Mouse (Mus musculus): ENCODE results near the gene Rfesd. TPM values are rescaled to one million over a fixed set of nuclear protein-coding genes. Genes with fewer than 3 reads are reported as not detected.
A peak's percentile ranks its signal among the peaks of the same experiment; 100 is the strongest.

Gene Rfesd
- polyA plus RNA-seq (2015; fragmentation: Nextera tagmentation; extraction: Ambion mirVana) = 14.7 and 18.1 TPM in 2 replicates

- peak within 1 kb of the TSS; percentile 69 for H3K4me2 ChIP-seq (ENCODE audit: low read depth, low read length)
- peak within 1 kb of the TSS; percentile 78 for H3K4me3 ChIP-seq (ENCODE audit: low read length)
- peak within 1 kb of the TSS; percentile 96 for H3K9ac ChIP-seq (ENCODE audit: low read depth, low read length)
- WGBS = 1% methylated on average over 50 of the region's 50 CpGs
- no peaks in the 10 kb centered on the region for H3K9me3 ChIP-seq (ENCODE audit: control insufficient read depth, low read length)
- peak; percentile 100 for ATAC-seq
- H3K4me1 ChIP-seq (ENCODE audit: control insufficient read depth, insufficient read depth, low read length) = no peaks in the 10 kb centered on the region
- peak within 1 kb of the TSS; percentile 94 for H3K27ac ChIP-seq (ENCODE audit: low read length)
- H3K36me3 ChIP-seq (ENCODE audit: control insufficient read depth, insufficient read depth, low read length) = no peaks in the 10 kb centered on the region
- no peaks in the 10 kb centered on the region for H3K27me3 ChIP-seq (replicated peaks; ENCODE audit: control insufficient read depth, insufficient read depth, low read length)
Measured at GRCm38 (mm10) chr13:76017974-76018843, at the start of gene Rfesd. Gene Rfesd (minus strand): TSS chr13:76018719.

DNA sequence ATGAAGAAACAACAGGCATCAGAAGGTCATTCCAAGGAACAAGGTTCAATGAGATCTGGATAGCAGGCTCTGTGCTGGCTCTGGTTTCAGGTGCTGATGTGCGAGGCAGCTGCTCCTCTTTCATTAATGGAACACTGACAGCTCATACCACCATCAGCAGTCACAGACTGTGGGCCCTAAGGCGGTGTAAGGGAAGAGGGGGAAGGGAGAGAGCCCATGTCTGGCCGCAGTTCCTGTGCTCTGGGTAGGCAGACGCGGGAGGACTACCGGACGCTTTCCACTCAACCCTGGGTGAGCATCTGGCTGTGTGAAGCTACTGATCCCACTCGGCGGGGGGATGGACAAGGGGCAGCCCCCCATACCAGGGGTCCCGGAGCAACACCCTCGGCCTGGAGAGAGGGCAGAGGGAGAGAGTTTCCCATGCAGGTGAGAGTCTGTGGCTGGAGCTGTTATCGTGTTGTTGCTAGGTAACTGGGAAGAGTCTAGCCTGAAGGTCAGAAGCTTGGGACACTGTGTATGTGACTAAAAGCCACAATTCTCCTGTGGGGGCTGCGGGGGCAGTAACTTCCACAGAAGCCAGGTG, 45.9 kb upstream of the Rfesd start:
- Histone ChIP-seq H3K27ac (ENCODE audit: low read length) (no peak overlapping the region), H3K4me1 (ENCODE audit: control insufficient read depth, insufficient read depth, low read length) (no peaks in the 10 kb centered on the region), H3K36me3 (ENCODE audit: control insufficient read depth, insufficient read depth, low read length) (no peaks in the 10 kb centered on the region), H3K9me3 (ENCODE audit: control insufficient read depth, low read length) (no peaks in the 10 kb centered on the region), H3K4me3 (ENCODE audit: low read length) (no peak overlapping the region), H3K9ac (ENCODE audit: low read depth, low read length) (no peak overlapping the region), H3K4me2 (ENCODE audit: low read depth, low read length) (no peak overlapping the region), H3K27me3 (replicated peaks; ENCODE audit: control insufficient read depth, insufficient read depth, low read length) (no peaks in the 10 kb centered on the region)
- ATAC-seq = no peak
- WGBS = 83% methylated on average over 13 of the region's 13 CpGs

DNA sequence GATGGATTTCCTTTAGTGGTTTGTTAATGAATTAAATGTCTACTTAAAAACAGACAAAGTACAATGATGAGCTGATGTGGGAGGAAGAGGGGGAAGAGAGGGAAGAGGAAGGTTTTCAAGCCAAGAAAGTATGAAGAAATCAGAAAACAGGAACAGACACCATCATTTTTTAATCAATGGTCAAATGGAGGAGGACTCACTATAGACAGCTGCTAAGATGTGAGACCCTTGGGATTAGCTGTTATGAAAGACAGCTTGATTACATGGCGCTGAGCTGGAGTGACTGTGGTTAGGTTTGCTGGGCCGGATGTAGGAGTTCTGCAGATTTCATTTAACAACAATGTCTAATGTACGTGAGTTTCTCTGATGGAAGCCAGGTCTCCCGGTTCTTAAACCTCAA, 45.0 kb upstream of the Rfesd start:
- 94% methylated on average over 4 of the region's 4 CpGs for WGBS

GRCm38 (mm10) chr13:76062569-76062968, 44.0 kb upstream of the Rfesd start:
- Histone ChIP-seq H3K4me1 (ENCODE audit: control insufficient read depth, insufficient read depth, low read length) (no peaks in the 10 kb centered on the region), H3K36me3 (ENCODE audit: control insufficient read depth, insufficient read depth, low read length) (no peaks in the 10 kb centered on the region), H3K9ac (ENCODE audit: low read depth, low read length) (no peak overlapping the region), H3K27me3 (replicated peaks; ENCODE audit: control insufficient read depth, insufficient read depth, low read length) (0 out of 2 replicates have a peak, but pooled peaks cover 3% of the 10 kb centered on the region), H3K4me3 (ENCODE audit: low read length) (no peak overlapping the region), H3K27ac (ENCODE audit: low read length) (no peak overlapping the region), H3K9me3 (ENCODE audit: control insufficient read depth, low read length) (no peaks in the 10 kb centered on the region), H3K4me2 (ENCODE audit: low read depth, low read length) (no peak overlapping the region)
- WGBS = 95% methylated on average over 3 of the region's 3 CpGs
- ATAC-seq = no peak

More for the DNA sequence above, 45.0 kb upstream of the Rfesd start:
- H3K27ac ChIP-seq (ENCODE audit: low read length) = no peak overlapping the region
- H3K4me3 ChIP-seq (ENCODE audit: low read length) = no peak overlapping the region
- H3K4me1 ChIP-seq (ENCODE audit: control insufficient read depth, insufficient read depth, low read length) = no peaks in the 10 kb centered on the region
- H3K9me3 ChIP-seq (ENCODE audit: control insufficient read depth, low read length) = no peaks in the 10 kb centered on the region
- no peak overlapping the region for H3K9ac ChIP-seq (ENCODE audit: low read depth, low read length)
- H3K4me2 ChIP-seq (ENCODE audit: low read depth, low read length) = no peak overlapping the region
- H3K36me3 ChIP-seq (ENCODE audit: control insufficient read depth, insufficient read depth, low read length) = no peaks in the 10 kb centered on the region
- H3K27me3 ChIP-seq (replicated peaks; ENCODE audit: control insufficient read depth, insufficient read depth, low read length) = no peaks in the 10 kb centered on the region
- no peak for ATAC-seq

DNA sequence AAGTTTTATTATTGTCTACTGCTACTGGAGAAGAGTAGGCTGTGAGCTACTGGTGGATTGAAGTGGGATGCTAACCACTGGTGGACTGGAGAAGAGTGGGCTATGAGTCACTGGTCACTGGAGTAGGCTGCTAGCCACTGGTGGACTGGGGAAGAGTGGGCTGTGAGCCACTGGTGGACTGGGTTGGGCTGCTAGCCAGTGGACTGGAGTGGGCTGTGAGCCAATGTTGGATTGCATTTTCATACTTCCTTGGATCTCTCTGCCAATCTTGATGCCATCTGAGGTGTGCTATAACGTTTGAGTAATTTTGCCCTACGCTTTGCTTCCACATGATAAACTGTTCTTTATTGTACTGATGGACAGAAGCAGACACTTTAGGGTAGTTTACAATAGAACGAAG, 43.6 kb upstream of the Rfesd start:
- no peak overlapping the region for H3K4me3 ChIP-seq (ENCODE audit: low read length)
- no peak overlapping the region for H3K4me2 ChIP-seq (ENCODE audit: low read depth, low read length)
- WGBS = 88% methylated on average over 3 of the region's 3 CpGs
- 0 out of 2 replicates have a peak, but pooled peaks cover 6% of the 10 kb centered on the region for H3K27me3 ChIP-seq (replicated peaks; ENCODE audit: control insufficient read depth, insufficient read depth, low read length)
- no peak overlapping the region for H3K27ac ChIP-seq (ENCODE audit: low read length)
- no peaks in the 10 kb centered on the region for H3K36me3 ChIP-seq (ENCODE audit: control insufficient read depth, insufficient read depth, low read length)
- no peak overlapping the region for H3K9ac ChIP-seq (ENCODE audit: low read depth, low read length)
- no peaks in the 10 kb centered on the region for H3K9me3 ChIP-seq (ENCODE audit: control insufficient read depth, low read length)
- ATAC-seq = no peak
- H3K4me1 ChIP-seq (ENCODE audit: control insufficient read depth, insufficient read depth, low read length) = no peaks in the 10 kb centered on the region

DNA sequence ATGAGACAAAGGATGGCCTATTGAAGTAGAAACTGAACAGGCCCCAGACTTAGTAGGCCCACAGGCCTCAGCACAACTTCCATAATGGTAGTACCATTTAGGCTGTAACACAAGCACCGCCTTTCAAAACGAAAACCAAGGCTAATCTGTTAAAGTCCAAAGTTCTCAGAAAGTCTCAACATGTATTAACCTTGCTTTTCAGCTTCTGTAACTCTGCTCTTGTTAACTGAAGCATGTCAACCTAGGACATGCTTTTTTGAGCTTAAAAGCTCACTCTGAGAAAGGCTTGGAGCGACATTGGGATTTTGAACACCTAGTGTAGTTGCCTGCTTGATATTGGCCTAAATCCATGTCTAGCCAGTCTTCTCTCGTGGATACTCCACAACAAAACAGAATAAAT, 41.1 kb upstream of the Rfesd start:
- no peak for ATAC-seq
- WGBS = 85% methylated on average over 4 of the region's 4 CpGs

DNA sequence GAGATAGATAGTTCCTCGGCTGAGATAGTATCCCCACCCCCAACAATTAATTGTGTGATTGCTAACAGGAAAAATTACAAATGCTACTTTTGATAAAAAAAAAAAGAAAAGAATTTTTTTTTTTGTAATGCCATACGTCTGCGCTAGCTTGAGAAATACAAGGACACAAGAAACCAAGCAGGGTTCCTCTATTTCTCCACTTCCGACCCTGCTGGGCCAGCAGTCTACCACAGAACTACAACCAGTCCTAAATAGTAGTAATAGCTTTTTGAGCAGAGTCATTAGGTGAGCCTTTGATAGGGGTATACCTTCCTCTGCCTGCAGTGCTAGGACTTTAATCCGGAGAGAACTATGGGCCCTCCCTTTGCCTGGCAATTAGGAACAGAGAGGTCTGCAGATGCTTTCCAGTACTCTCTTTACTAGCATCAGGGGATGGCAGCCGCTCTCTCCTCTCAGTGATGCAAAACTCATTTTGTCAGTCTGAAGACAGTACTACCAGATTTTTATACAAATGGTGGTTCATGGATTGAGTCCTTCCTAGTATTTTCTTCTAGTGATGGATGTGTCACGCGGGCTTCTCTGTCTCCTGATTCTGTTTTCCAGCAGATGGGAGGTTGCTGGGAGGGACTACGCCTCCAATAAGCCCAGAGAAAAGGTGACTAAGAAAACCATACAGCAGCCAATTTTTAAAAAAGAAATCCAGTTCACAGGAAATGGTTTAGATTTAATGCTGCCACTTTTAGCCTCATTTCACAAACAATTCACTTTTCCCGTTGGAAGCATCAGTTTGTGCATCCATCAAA, 38.9 kb upstream of the Rfesd start:
- 69% methylated on average over 10 of the region's 10 CpGs for WGBS
- H3K4me1 ChIP-seq (ENCODE audit: control insufficient read depth, insufficient read depth, low read length) = peaks cover 11% of the 10 kb centered on the region
- H3K27me3 ChIP-seq (replicated peaks; ENCODE audit: control insufficient read depth, insufficient read depth, low read length) = peaks cover 32% of the 10 kb centered on the region
- no peaks in the 10 kb centered on the region for H3K36me3 ChIP-seq (ENCODE audit: control insufficient read depth, insufficient read depth, low read length)
- no peak overlapping the region for H3K4me3 ChIP-seq (ENCODE audit: low read length)
- H3K9ac ChIP-seq (ENCODE audit: low read depth, low read length) = no peak overlapping the region
- ATAC-seq = no peak
- H3K27ac ChIP-seq (ENCODE audit: low read length) = no peak overlapping the region
- no peaks in the 10 kb centered on the region for H3K9me3 ChIP-seq (ENCODE audit: control insufficient read depth, low read length)
- no peak overlapping the region for H3K4me2 ChIP-seq (ENCODE audit: low read depth, low read length)

More for the DNA sequence above, 41.1 kb upstream of the Rfesd start:
- Histone ChIP-seq H3K27ac (ENCODE audit: low read length) (no peak overlapping the region), H3K9me3 (ENCODE audit: control insufficient read depth, low read length) (no peaks in the 10 kb centered on the region), H3K27me3 (replicated peaks; ENCODE audit: control insufficient read depth, insufficient read depth, low read length) (peaks cover 23% of the 10 kb centered on the region), H3K4me1 (ENCODE audit: control insufficient read depth, insufficient read depth, low read length) (peaks cover 11% of the 10 kb centered on the region), H3K36me3 (ENCODE audit: control insufficient read depth, insufficient read depth, low read length) (no peaks in the 10 kb centered on the region), H3K4me3 (ENCODE audit: low read length) (no peak overlapping the region), H3K9ac (ENCODE audit: low read depth, low read length) (no peak overlapping the region), H3K4me2 (ENCODE audit: low read depth, low read length) (no peak overlapping the region)

DNA sequence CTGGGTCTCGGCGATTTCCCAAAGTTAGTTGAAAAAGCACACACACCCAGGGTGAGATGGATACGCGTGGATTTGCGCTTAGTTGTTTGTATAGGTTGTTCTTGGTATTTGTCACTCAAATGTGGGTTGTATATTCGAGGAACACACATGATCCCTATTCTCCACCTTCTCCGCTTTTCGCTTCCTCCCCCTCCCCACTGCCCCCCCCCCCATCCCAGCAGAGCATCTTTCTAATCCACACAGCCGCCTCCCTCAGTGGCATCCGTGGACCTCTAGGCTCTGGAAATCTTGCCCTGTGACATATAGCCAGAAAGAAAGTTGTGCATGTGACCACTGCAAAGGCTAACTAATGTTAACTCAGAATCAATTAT, 38.4 kb upstream of the Rfesd start, which contains the start of gene Gpr150:
Gene Gpr150 (minus strand): TSS at position 101 of the 371 bp plus-strand sequence.
- H3K27me3 ChIP-seq (replicated peaks; ENCODE audit: control insufficient read depth, insufficient read depth, low read length) = peaks cover 32% of the 10 kb centered on the region
- peak within 1 kb of the TSS; percentile 44 for H3K9ac ChIP-seq (ENCODE audit: low read depth, low read length)
- ATAC-seq = no peak
- 13% methylated on average over 10 of the region's 10 CpGs for WGBS
- peaks cover 11% of the 10 kb centered on the region for H3K4me1 ChIP-seq (ENCODE audit: control insufficient read depth, insufficient read depth, low read length)
- no peaks in the 10 kb centered on the region for H3K36me3 ChIP-seq (ENCODE audit: control insufficient read depth, insufficient read depth, low read length)
- H3K4me3 ChIP-seq (ENCODE audit: low read length) = peak within 1 kb of the TSS; percentile 54
- no peak within 1 kb of the TSS for H3K27ac ChIP-seq (ENCODE audit: low read length)
- no peaks in the 10 kb centered on the region for H3K9me3 ChIP-seq (ENCODE audit: control insufficient read depth, low read length)
- peak within 1 kb of the TSS; percentile 98 for H3K4me2 ChIP-seq (ENCODE audit: low read depth, low read length)

DNA sequence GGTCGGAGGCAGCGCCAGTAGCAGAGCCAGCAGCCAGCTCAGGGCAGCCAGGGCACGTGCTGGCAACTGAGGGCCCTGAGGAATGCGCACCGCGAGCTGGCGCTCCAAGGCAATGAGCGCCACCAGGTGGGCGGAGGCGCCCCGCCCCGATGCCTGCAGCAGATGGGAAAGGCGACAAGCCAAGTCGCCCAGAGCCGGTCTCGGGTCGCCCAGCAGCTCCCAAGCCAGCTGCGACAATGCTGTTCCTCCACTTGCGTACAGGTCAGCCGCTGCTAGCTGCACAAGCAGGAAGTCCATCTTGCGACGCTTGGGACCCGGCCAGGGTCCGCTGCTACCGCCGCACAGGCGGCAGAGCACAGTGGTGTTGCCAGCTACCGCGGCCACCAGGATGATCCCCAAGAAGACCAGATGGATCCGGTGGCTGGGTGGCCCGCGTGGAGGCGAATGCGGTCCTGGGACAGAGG, 37.8 kb upstream of the Rfesd start:
- WGBS = under 1% methylated on average over 34 of the region's 34 CpGs
- no peaks in the 10 kb centered on the region for H3K9me3 ChIP-seq (ENCODE audit: control insufficient read depth, low read length)

More for the DNA sequence above, 37.8 kb upstream of the Rfesd start:
- Histone ChIP-seq H3K27me3 (replicated peaks; ENCODE audit: control insufficient read depth, insufficient read depth, low read length) (peaks cover 32% of the 10 kb centered on the region), H3K27ac (ENCODE audit: low read length) (no peak overlapping the region), H3K4me3 (ENCODE audit: low read length) (peak overlapping the region; percentile 54), H3K4me1 (ENCODE audit: control insufficient read depth, insufficient read depth, low read length) (peaks cover 11% of the 10 kb centered on the region), H3K4me2 (ENCODE audit: low read depth, low read length) (peak overlapping the region; percentile 98), H3K36me3 (ENCODE audit: control insufficient read depth, insufficient read depth, low read length) (no peaks in the 10 kb centered on the region), H3K9ac (ENCODE audit: low read depth, low read length) (peak overlapping the region; percentile 44)
- ATAC-seq = peak; percentile 91

Measured in intestine, embryonic 16.5 days (tissue).